Mouse (Mus musculus) left cerebral cortex, postnatal 10 days (tissue): ENCODE measurements around the gene Dcpp2. TPM values are rescaled to one million over a fixed set of nuclear protein-coding genes. Genes with fewer than 3 reads are reported as not detected.
"Not testable (repeated sequence)": the region's sequence is repeated elsewhere in the genome, so short reads cannot be mapped to it uniquely, and the experiment has no call there.

Experiments
- DNase-seq, 2 experiments: peaks; one replicate each; pipeline ENCODE4 v3.0.0; 2021 to 2022; ENCODE audit warnings: low spot score in 2 of 2, mixed read lengths in 1 of 2; ENCODE audit errors: extremely low spot score in 1 of 2
- intact Hi-C: fragments of 180-260 bp; cut with DNase I; formaldehyde crosslinking; loops from one replicate; pipeline ENCODE4 v1.15.1; 2025
- total RNA-seq, 2 experiments: library from RNA; stranded (reverse); gene quantifications; 2 replicates each; pipeline ENCODE4 v1.2.3; 2021

The Dcpp2 gene
- not detected for total RNA-seq

DNA sequence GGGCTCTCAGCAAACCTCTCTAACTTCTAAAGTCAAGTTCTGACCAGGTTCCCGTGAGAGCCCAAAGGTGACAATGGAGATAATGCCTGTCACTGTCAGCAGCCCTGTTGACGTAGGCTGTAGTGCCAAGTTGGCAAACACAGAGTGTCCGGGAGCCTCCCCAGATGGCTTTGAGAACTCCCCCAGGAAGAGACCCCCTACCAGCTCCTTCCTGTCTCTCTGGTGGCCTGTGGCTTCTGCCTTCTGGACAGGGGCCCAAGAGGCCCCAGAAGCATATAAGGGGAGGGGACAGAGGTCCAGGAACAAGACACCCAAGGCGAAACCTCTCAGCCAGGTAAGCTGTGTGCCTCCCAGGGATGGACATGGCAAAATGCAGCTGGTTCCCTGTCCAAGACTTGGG is at the start of gene Dcpp2, which contains the start of gene Dcpp1:
Gene Dcpp2, plus strand, starts transcription at position 305 of the 400 bp plus-strand sequence.
Gene Dcpp1, plus strand, starts transcription at position 301 of the 400 bp plus-strand sequence.
- intact Hi-C loops: loop anchor here (5.0 kb wide), 1 partner anchor 42 kb away; no protein-coding TSS in a partner anchor
- DNase-seq: not testable (repeated sequence)

DNA sequence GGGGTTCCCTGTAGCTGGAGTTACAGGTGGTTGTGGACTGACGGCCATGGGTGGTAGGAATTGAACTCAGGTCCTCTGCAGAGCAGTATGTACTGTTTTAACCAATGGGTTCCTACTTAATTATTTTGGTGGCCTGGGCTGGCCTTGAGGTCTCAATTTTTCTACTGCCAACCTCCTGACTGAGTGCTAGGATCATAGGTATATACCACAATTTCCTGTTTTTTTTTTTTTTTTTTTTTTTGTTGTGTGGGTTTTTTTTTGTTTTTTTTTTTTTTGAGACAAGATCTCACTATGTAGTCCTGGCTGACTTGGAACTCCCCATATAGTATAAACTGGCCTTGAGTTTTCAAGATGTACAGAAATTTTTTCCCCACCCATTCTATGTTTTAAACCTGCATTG is 49.5 kb upstream of the Dcpp2 start:
- DNase-seq: no peak
- intact Hi-C loops: no loop called here

DNA sequence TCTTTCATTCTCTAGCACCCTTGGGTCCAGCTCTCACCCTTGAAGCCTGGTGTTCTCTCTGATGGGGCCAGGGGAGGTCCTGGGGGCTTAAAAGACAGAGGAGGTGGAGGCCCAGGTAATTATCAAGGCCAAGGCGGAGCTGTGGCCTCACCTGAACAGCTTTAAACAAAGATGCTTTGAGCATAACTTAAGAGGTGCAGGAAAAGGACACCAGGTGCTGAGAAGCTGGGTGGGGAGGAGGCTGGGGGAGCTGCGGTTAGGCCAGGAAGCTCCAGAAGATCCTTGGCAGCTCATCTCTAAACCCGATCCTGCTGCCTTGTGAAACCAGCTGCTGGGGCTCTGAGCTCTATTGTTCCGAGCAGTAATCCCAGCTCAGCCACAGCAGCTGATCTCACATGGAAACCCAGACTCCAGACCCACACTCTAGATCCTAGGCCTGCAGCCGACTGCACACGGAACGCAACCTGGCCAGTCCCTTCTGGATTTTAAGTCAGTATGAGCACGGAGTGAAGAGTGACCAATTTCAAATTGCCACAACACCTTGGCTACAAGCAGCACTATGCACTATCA is 44.6 kb upstream of the Dcpp2 start, which contains the start of gene Prss33:
Gene Prss33, minus strand, starts transcription at position 51 of the 570 bp plus-strand sequence.
- DNase-seq: no peak
- intact Hi-C loops: no loop called here

DNA sequence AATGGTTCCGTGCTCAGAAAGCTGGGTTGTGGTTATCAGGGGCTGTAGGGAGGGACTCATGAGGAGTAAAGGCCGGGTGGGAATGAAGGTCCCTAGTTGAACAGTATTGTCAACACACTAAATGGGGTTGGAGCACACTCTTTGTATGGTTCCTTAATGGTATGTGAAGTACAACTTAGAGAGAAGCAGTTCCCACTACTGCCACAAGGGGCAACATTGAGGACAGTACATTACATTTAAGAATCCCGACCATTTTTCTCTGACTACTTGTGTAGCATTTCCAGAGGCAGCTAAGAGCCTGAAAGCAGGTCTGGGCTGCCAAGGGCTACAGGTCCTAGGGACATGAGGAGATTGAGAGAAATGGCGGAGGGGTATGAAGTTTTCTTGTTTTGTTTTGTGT is 39.5 kb upstream of the Dcpp2 start:
- intact Hi-C loops: no loop called here
- DNase-seq: peak; percentile 55 to 61

- intact Hi-C loops: no loop called here
- DNase-seq: no peak
Observed at GRCm38 (mm10) chr17:23843141-23843811, 37.4 kb upstream of the Dcpp2 start.

- DNase-seq: peak in 1 of 2 experiments; percentile 67
Observed at GRCm38 (mm10) chr17:23843812-23844273, 36.8 kb upstream of the Dcpp2 start, which contains the start of the genes Prss32 and Prss41. Gene Prss32, plus strand, starts transcription at chr17:23843855. Gene Prss41, minus strand, starts transcription at chr17:23844172.

GRCm38 (mm10) chr17:23850028-23850427 is 30.7 kb upstream of the Dcpp2 start:
- no peak for DNase-seq
- intact Hi-C loops: loop anchor here (5.0 kb wide), 1 partner anchor 112 kb away; no protein-coding TSS in a partner anchor

More at GRCm38 (mm10) chr17:23843812-23844273, 36.8 kb upstream of the Dcpp2 start, which contains the start of the genes Prss32 and Prss41:
- intact Hi-C loops: no loop called here

- peak; percentile 45 to 68 for DNase-seq
- intact Hi-C loops: loop anchor here (5.0 kb wide), 1 partner anchor 111 kb away; no protein-coding TSS in a partner anchor
Observed at GRCm38 (mm10) chr17:23850853-23851749, 29.6 kb upstream of the Dcpp2 start.

DNA sequence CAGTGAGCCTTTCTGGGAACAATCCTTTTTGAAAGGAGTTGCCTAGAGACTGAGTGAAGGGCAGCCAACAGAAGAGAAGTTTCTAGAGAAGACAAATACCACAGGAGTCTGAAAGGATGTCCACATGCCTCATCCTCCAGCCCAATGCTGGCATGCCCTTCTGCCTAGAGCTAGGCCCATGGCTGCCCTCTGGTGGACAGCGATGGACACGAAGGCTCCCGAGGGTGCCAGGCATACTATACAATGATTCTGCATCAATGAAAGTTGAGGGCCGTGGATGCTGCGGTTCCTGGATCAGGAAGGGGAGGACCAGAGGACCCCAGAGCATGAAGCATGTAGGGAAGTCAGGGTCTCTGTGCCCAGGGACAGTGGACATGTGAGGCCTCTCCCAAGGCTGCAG is 27.4 kb upstream of the Dcpp2 start:
- intact Hi-C loops: loop anchor here (5.0 kb wide), 1 partner anchor 109 kb away; no protein-coding TSS in a partner anchor

DNA sequence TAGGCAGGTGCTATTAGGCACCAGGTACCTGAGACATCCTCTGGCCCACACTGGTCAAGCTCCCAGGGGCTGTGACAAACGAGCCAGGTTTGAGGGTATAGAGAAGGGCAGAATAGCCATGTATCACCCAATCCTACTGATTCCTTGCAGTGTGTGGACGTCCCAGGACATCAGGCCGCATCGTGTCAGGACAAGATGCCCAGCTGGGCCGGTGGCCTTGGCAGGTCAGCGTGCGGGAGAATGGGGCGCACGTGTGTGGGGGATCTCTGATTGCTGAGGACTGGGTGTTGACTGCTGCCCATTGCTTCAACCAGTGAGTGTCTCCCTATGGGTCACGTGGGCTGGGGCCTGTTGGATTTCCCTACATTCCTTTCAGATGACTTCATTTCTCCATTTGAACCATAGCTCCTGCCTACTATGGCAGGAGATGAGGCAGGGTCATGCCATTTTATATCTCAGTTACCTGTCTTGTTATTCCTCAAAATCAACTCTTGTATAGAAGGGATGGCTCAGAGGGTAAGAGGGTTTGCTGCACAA is 26.4 kb upstream of the Dcpp2 start:
- no peak for DNase-seq
- intact Hi-C loops: loop anchor here (5.0 kb wide), 1 partner anchor 108 kb away; no protein-coding TSS in a partner anchor

More for the DNA sequence above, 27.4 kb upstream of the Dcpp2 start:
- peak in 1 of 2 experiments; percentile 67 for DNase-seq

DNA sequence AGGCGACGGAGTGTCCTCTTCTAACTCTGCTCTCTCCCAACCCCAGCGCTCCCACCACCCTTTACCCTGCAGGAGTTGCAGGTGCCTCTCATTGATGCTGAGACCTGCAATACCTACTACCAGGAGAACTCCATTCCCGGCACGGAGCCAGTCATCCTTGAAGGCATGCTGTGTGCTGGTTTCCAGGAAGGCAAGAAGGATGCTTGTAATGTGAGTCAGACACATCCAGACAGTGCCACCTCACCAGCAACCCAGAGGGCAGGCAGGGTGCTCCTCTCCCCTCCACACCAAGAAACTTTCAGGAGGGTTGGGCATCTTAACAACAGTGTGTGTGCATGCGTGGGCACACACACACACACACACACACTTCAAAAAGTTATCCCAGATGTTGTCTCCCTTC is 23.5 kb upstream of the Dcpp2 start:
- no peak for DNase-seq
- intact Hi-C loops: no loop called here

DNA sequence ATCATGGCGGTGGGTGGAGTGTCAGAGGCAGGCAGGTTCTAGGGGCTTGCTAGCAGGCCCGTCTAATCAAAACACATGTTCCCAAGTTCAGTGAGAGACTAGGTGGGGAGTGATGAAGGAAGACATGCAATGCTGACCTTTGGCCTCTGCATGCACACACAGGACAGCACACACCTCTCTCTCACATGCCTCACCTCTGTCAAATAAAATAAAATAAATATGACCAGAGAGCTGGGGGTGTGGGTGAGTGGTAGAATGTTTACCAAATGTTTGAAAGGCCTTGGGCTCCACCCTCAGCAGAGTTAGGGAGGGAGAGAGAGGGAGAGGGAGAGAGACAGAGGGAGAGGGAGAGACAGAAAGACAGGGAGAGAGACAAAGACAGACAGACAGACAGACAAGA is 22.8 kb upstream of the Dcpp2 start:
- intact Hi-C loops: no loop called here
- no peak for DNase-seq

GRCm38 (mm10) chr17:23862926-23863325 is 17.8 kb upstream of the Dcpp2 start:
- no peak for DNase-seq
- intact Hi-C loops: no loop called here

DNA sequence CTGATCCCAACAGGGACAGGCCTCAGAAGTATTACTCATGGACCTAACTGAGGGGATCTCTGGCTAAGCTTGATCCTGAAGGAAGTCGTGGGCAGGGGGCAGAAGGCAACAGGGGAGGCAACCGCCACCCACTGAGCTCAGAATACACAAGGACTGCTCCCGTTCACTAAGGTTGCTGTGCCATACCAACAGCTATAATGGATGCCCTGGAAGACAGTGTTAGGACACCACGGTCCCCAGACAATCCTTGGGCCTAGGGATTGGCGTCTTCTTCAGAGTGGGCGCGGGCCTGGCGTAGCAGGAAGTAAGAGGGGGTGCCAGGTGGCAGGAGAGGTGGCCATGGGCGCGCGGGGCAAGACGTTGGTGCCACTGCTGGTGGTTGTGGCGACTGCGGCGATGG is 12.9 kb upstream of the Dcpp2 start, which contains the start of gene Prss21:
Gene Prss21, plus strand, starts transcription at position 301 of the 400 bp plus-strand sequence.
- intact Hi-C loops: no loop called here
- DNase-seq: no peak

DNA sequence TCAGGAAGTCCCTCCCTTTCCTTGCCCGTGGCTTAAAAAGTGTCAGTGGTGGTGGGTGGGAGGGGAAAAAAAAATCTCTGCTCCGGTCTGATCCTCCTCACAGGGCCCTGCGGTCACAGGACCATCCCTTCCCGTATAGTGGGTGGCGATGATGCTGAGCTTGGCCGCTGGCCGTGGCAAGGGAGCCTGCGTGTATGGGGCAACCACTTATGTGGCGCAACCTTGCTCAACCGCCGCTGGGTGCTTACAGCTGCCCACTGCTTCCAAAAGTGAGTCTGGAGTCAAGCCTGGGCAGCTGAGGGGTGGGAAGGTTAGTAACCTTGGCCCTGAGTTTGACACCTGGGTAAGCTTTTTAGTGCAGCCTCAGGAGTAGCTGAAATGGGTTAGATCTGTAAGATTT is 12.2 kb upstream of the Dcpp2 start:
- DNase-seq: no peak

DNA sequence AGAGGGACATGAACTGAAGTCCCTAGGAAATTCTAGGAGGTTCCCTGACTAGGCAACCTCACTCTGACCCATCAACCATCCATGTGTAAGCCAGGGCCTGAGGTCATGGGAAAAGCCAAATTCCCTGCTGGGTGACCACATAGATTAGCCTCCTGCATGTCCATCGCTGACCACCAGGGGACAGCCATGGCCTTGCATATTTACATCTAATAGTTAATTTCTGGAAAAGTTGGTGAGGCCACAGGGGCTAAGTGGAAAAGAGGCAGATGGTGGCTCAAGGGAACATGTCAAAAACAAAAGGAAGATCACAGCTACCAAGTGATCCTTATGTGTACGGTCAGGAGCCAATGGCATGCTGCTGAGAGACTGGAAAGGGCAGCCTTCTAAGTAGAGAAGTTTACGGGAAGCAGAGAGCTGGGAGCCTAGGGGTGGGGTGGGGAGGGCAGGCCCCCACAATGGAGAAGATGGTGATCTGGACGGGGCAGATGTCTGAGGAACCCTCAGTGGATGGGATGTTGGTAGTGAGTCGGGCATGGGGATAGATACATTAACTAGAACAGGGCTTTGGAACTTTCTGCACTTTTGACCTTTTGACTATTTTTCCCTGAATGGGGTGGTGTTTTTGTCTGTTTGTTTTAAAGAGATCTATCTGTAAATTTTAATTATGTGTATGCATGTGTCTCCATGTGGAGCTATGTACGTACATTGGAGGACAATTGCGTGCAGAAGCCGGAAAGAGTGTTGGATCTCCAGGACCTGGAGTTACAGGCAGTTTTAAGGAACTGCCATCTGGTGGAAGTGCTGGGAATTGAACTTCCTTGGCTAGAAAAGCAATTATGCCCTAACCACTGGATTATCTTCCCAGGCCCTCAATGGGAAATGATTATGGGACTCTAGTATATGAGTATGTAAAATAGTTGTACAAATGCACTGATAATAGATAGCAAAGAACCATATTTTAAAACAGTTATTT is 6.5 kb upstream of the Dcpp2 start:
- intact Hi-C loops: loop anchor here (5.0 kb wide), 1 partner anchor 88 kb away; no protein-coding TSS in a partner anchor
- peak in 1 of 2 experiments; percentile 59 for DNase-seq

More for the DNA sequence above, 12.2 kb upstream of the Dcpp2 start:
- intact Hi-C loops: no loop called here

- intact Hi-C loops: no loop called here
- DNase-seq: peak in 1 of 2 experiments; percentile 26
Observed at GRCm38 (mm10) chr17:23876741-23877140, 3.9 kb upstream of the Dcpp2 start.
